In the genomic region with DNA sequence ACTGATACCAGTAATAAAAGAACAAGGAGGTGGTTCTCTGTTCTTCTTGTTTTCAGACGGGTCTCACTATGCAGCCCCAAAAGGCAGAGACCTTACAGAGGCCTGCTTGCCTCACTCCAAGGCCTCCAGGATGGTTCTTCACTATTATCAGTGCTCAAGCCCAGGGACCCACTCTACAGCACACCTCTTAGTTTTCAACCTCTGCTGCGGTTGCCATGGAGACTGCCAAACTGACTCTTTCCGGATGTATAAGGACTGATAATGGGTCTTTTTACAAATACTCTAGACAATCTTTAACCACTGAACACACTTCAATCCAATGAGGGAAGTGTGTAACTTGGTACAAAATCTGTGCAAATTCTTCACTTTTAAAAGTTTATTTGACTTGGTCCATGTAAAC, we compare ENCODE assay signal across 8 mouse cellular contexts. TPM values are rescaled to one million over a fixed set of nuclear protein-coding genes. Genes with fewer than 3 reads are reported as not detected.
DNase-seq lines count a peak whose midpoint lies in the region; ATAC-seq lines count a peak whose summit lies in the region.

No protein-coding gene starts in this region.

- 31% methylated on average over 3 of the region's 3 CpGs for WGBS in liver, embryonic 11.5 days

- intact Hi-C loops in left cerebral cortex, postnatal 36 days (cut with DNase I): no loop called here

- no peaks in the 10 kb centered on the region for H3K9me3 ChIP-seq in erythroblast, embryonic 14.5 days (ENCODE audit: control insufficient read depth, low read length)
- no peaks in the 10 kb centered on the region for H3K9me3 ChIP-seq in liver, embryonic 11.5 days (ENCODE audit: control insufficient read depth, low read length)

- H3K4me1 ChIP-seq in erythroblast, embryonic 14.5 days (ENCODE audit: control insufficient read depth): peaks cover 46% of the 10 kb centered on the region
- peaks cover 8% of the 10 kb centered on the region; the same call in 1 of the 2 replicates for H3K4me1 ChIP-seq in liver, embryonic 11.5 days (replicated peaks; ENCODE audit: control insufficient read depth, insufficient read depth, low read length)

- no peaks in the 10 kb centered on the region for H3K27me3 ChIP-seq in erythroblast, embryonic 14.5 days (ENCODE audit: control insufficient read depth)
- no peaks in the 10 kb centered on the region for H3K27me3 ChIP-seq in liver, embryonic 11.5 days (replicated peaks; ENCODE audit: control insufficient read depth, insufficient read depth, low read length)

- peak; percentile 40 for DNase-seq in thymus, postnatal 4 days
- no peak for DNase-seq in thymus, adult 18-20 months
- no peak for DNase-seq in liver, embryonic 11.5 days (ENCODE audit: low spot score)
- peak; percentile 70 for DNase-seq in yolk sac, embryonic 10.5 days (ENCODE audit: low spot score)
- no peak for DNase-seq in left cerebral cortex, postnatal 36 days (ENCODE audit: low spot score in 2 of 2)
- DNase-seq in right cerebral cortex, postnatal 14 days: no peak

- H3K4me2 ChIP-seq in liver, embryonic 11.5 days: peak overlapping the region; percentile 87

- H3K9ac ChIP-seq in liver, embryonic 11.5 days (ENCODE audit: low read depth, low read length): no peak overlapping the region

- H3K27ac ChIP-seq in liver, embryonic 11.5 days (ENCODE audit: low read depth, low read length): no peak overlapping the region

- H3K36me3 ChIP-seq in erythroblast, embryonic 14.5 days (ENCODE audit: control insufficient read depth): peaks cover 25% of the 10 kb centered on the region
- no peaks in the 10 kb centered on the region for H3K36me3 ChIP-seq in liver, embryonic 11.5 days (ENCODE audit: control insufficient read depth, insufficient read depth, low read length)

- H3K4me3 ChIP-seq in erythroblast, embryonic 14.5 days (replicated peaks): peak overlapping the region; percentile 79
- H3K4me3 ChIP-seq in liver, embryonic 11.5 days (ENCODE audit: low read depth, low read length): peak overlapping the region; percentile 69

- no peak for ATAC-seq in erythroblast, adult 5-6 weeks (replicated peaks; ENCODE audit: low FRiP score, poor library complexity, severe bottlenecking)
- ATAC-seq in liver, embryonic 11.5 days (replicated peaks; ENCODE audit: low FRiP score): no peak

RNA-seq across cellular contexts. Expression of a gene that starts 2.1 kb away (rescaled TPM):
- 1.9 and 2.0 TPM in 2 replicates for polyA plus RNA-seq in erythroblast, embryonic 14.5 days (2012)
- total RNA-seq in erythroblast, adult 5-6 weeks (2015; ENCODE audit: low replicate concordance): 14.0 and 15.0 TPM in 2 replicates
- 13.2 and 22.7 TPM in 2 replicates for total RNA-seq in erythroblast, adult 5-6 weeks (2017; ENCODE audit: low replicate concordance)
- polyA plus RNA-seq in liver, embryonic 11.5 days (2014; fragmentation: Nextera tagmentation; extraction: Ambion mirVana): 28.3 and 29.4 TPM in 2 replicates
- total RNA-seq in left cerebral cortex, postnatal 36 days (2021): 10 to 100 TPM; 59.3 to 59.9 TPM

Comparison
In these comparisons a context has a peak if more than half of its experiments do, and no peak if none do; other contexts are left out.
1. DNase-seq: peak in thymus, postnatal 4 days (single experiment) and yolk sac, embryonic 10.5 days (single experiment); none in thymus, adult 18-20 months (0 of 2), liver, embryonic 11.5 days (single experiment), left cerebral cortex, postnatal 36 days (0 of 2) and right cerebral cortex, postnatal 14 days (single experiment).